Mouse (Mus musculus) cerebellum, adult 8-10 months (tissue): Measurements from ENCODE around the gene Arhgef2.

Experiments used
- DNase-seq: peaks from one replicate; pipeline ENCODE4 v3.0.0; 2022

Gene Arhgef2

GRCm38 (mm10) chr3:88685958-88686451, 80.2 kb downstream of the Arhgef2 start:
- peak; percentile 38 for DNase-seq

GRCm38 (mm10) chr3:88686734-88687611, 81.2 kb downstream of the Arhgef2 start:
- DNase-seq = no peak

- no peak for DNase-seq
Observed at GRCm38 (mm10) chr3:88689079-88689478, 83.3 kb downstream of the Arhgef2 start.

- DNase-seq = no peak
Observed at GRCm38 (mm10) chr3:88695545-88695944, 89.8 kb downstream of the Arhgef2 start.
